Mouse (Mus musculus): ENCODE measurements around the gene Cyp26b1.

The Cyp26b1 gene

GRCm38 (mm10) chr6:84587471-84588101 is 6.1 kb downstream of the Cyp26b1 start:
- peak in 1 of 2 experiments; percentile 8 for DNase-seq

- DNase-seq, result no peak
Measured at GRCm38 (mm10) chr6:84586551-84587200, 7.0 kb downstream of the Cyp26b1 start.

- DNase-seq, result no peak
Measured at GRCm38 (mm10) chr6:84585686-84586300, 7.9 kb downstream of the Cyp26b1 start.

- no peak for DNase-seq
Measured at GRCm38 (mm10) chr6:84584783-84585685, 8.7 kb downstream of the Cyp26b1 start.

- no peak for DNase-seq
Measured at GRCm38 (mm10) chr6:84583841-84584782, 9.6 kb downstream of the Cyp26b1 start.

- no peak for DNase-seq
Measured at GRCm38 (mm10) chr6:84583371-84583770, 10.3 kb downstream of the Cyp26b1 start.

GRCm38 (mm10) chr6:84582826-84583225 is 10.9 kb downstream of the Cyp26b1 start:
- no peak for DNase-seq

GRCm38 (mm10) chr6:84581833-84582445 is 11.8 kb downstream of the Cyp26b1 start:
- no peak for DNase-seq

- no peak for DNase-seq
Measured at GRCm38 (mm10) chr6:84580979-84581832, 12.5 kb downstream of the Cyp26b1 start.

- DNase-seq, result no peak
Measured at GRCm38 (mm10) chr6:84579508-84579907, 14.2 kb downstream of the Cyp26b1 start.

GRCm38 (mm10) chr6:84578928-84579327 is 14.8 kb downstream of the Cyp26b1 start:
- DNase-seq, result peak in 1 of 2 experiments; percentile 34

- DNase-seq, result no peak
Measured at GRCm38 (mm10) chr6:84577898-84578297, 15.8 kb downstream of the Cyp26b1 start.

GRCm38 (mm10) chr6:84573905-84574660 is 19.6 kb downstream of the Cyp26b1 start:
- peak; percentile 32 to 35 for DNase-seq

GRCm38 (mm10) chr6:84570039-84570438 is 23.7 kb downstream of the Cyp26b1 start:
- no peak for DNase-seq

GRCm38 (mm10) chr6:84569590-84569989 is 24.1 kb downstream of the Cyp26b1 start:
- DNase-seq, result no peak

- DNase-seq, result no peak
Measured at GRCm38 (mm10) chr6:84568880-84569279, 24.8 kb downstream of the Cyp26b1 start.

- DNase-seq, result no peak
Measured at GRCm38 (mm10) chr6:84567696-84568095, 26.0 kb downstream of the Cyp26b1 start.

GRCm38 (mm10) chr6:84566825-84567224 is 26.9 kb downstream of the Cyp26b1 start:
- no peak for DNase-seq

- no peak for DNase-seq
Measured at GRCm38 (mm10) chr6:84565245-84565644, 28.5 kb downstream of the Cyp26b1 start.

GRCm38 (mm10) chr6:84562948-84563347 is 30.8 kb downstream of the Cyp26b1 start:
- no peak for DNase-seq

Measured in cerebellum, postnatal 36 days (tissue).